Mouse (Mus musculus): ENCODE data around the gene Rnf216. TPM values are rescaled to one million over a fixed set of nuclear protein-coding genes. Genes with fewer than 3 reads are reported as not detected.

Rnf216 gene
- polyA plus RNA-seq, 1 experiment from 2014 or later: 48.0 TPM

DNA sequence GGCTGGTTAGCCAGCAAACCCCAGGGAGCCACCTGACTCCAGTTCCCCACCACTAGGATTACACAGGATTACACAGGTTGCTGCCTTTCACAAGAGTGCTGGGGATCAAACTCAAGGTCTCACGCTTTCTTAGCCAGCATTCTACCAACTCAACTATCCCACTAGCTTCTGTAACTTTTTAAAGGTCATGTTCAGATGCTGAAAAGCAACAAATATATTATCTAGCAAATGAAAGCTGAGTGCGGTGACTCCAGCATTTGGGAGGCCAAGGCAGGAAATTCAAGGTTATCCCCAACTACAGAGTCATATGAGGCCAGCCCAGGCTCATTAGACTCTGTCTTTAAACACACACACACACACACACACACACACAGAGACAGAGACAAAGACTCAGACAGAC lies 9.6 kb downstream of the Rnf216 start:
- ATAC-seq (no peak), DNase-seq (ENCODE audit: low read depth, low spot score) (no peak)
- ChIA-PET CTCF (interaction anchor here (0.8 to 3.3 kb wide), 2 partner anchors 12 to 14 kb away, joined by 3 to 13 read pairs; no protein-coding TSS in a partner anchor), POLR2A (interaction anchor here (0.8 kb wide), 1 partner anchor 9 kb away, joined by 3 read pairs; the partner anchor contains the start of gene Rnf216)
- in situ Hi-C loops (cut with MboI; ENCODE audit: low pct_unique_long_range_greater_than_20kb): no loop called here
- TF ChIP-seq CTCF (IDR thresholded peaks at IDR 0.05): no peak
- no peaks in the 10 kb centered on the region for H3K27me3 ChIP-seq

DNA sequence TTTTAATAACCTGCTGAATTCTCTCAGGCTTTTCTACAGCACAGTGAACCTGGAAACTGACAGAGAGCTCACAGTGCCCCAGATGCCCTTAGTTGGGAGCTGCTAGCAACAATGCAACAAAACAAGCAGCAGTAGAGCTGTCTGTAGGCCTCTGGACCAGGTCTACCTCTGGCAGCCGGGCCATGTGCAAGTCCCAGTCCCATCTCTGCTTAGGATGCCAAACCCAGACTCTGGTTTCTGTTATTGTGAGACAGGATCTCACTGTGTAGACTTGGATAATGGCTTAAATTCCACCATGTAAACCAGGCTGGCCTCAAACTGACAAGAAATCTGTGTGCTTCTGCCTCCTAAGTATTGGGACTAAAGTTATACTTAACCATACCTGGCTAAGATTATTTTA lies 11.2 kb downstream of the Rnf216 start:
- POLR2A ChIA-PET: no interaction called here
- TF ChIP-seq CTCF (IDR thresholded peaks at IDR 0.05): no peak
- ATAC-seq: no peak
- CTCF ChIA-PET: interaction anchor here (3.3 kb wide), 1 partner anchor 10 kb away, joined by 13 read pairs; no protein-coding TSS in a partner anchor
- in situ Hi-C loops (cut with MboI; ENCODE audit: low pct_unique_long_range_greater_than_20kb): no loop called here
- no peak for DNase-seq (ENCODE audit: low read depth, low spot score)
- no peaks in the 10 kb centered on the region for H3K27me3 ChIP-seq

DNA sequence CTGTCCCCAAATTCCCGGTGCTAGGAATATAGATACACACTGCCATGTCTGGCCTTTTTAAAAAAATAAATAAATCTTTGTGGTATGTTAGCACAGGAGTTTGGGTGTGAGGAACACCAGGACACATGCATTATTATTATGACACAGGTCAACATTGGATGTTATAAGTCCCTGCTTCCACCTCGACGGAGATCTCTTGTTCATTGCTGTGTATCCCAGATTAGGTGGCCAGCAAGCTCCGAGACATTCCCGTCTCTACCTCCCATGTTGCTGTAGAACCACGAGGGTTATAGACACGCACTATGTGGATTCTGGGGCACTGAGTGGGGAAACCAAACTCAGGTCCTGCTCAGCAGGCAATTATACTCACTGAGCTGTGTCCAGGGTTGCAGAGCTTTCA lies 17.5 kb downstream of the Rnf216 start:
- TF ChIP-seq CTCF (IDR thresholded peaks at IDR 0.05): no peak
- in situ Hi-C loops (cut with MboI; ENCODE audit: low pct_unique_long_range_greater_than_20kb): no loop called here
- DNase-seq (ENCODE audit: low read depth, low spot score): no peak
- POLR2A ChIA-PET: interaction anchor here (0.5 kb wide), 1 partner anchor 21 kb away, joined by 4 read pairs; no protein-coding TSS in a partner anchor
- CTCF ChIA-PET: interaction anchor here (0.8 to 2.8 kb wide), 2 partner anchors 10 to 12 kb away, joined by 3 to 11 read pairs; no protein-coding TSS in a partner anchor
- no peaks in the 10 kb centered on the region for H3K27me3 ChIP-seq
- ATAC-seq: no peak

- DNase-seq (ENCODE audit: low read depth, low spot score): no peak
- in situ Hi-C loops (cut with MboI; ENCODE audit: low pct_unique_long_range_greater_than_20kb): no loop called here
- POLR2A ChIA-PET: interaction anchor here (0.8 to 1.1 kb wide), 2 partner anchors 9 to 190 kb away, joined by 3 to 6 read pairs; no protein-coding TSS in a partner anchor
- CTCF ChIA-PET: interaction anchor here (0.9 to 4.0 kb wide), 6 partner anchors 8 to 26 kb away, joined by 3 to 13 read pairs (median 4); no protein-coding TSS in a partner anchor
- no peaks in the 10 kb centered on the region for H3K27me3 ChIP-seq
- no peak for ATAC-seq
- no peak for TF ChIP-seq CTCF (IDR thresholded peaks at IDR 0.05)
These were observed 19.9 kb downstream of the Rnf216 start for GRCm38 (mm10) chr5:143092891-143093290.

DNA sequence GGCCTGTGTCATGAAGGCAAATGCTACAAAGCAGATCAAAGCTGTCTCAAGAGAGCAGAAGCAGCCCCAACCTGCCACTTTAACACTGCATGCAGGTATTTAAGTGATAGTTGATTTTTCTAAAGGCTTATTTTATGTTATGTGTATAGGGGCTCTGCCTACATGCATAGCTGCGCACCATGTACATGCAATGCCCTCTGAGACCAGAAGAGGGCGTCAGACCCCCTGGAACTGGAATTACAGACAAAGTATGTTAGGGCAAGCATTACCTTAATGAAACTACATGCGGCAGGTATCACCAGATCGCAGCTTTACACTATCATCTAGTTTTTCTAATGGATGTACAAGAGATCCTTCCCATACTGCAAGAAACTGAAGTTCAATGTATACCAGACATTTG lies 27.9 kb downstream of the Rnf216 start:
- ChIA-PET POLR2A (no interaction called here), CTCF (interaction anchor here (0.7 to 1.5 kb wide), 10 partner anchors 8 to 216 kb away, joined by 3 to 5 read pairs (median 4); no protein-coding TSS in a partner anchor)
- no peak for DNase-seq (ENCODE audit: low read depth, low spot score)
- no peak for ATAC-seq
- no peaks in the 10 kb centered on the region for H3K27me3 ChIP-seq
- TF ChIP-seq CTCF (IDR thresholded peaks at IDR 0.05): peak; percentile 75
- in situ Hi-C loops (cut with MboI; ENCODE audit: low pct_unique_long_range_greater_than_20kb): loop anchor here (10.0 kb wide), 1 partner anchor 200 kb away; no protein-coding TSS in a partner anchor

DNA sequence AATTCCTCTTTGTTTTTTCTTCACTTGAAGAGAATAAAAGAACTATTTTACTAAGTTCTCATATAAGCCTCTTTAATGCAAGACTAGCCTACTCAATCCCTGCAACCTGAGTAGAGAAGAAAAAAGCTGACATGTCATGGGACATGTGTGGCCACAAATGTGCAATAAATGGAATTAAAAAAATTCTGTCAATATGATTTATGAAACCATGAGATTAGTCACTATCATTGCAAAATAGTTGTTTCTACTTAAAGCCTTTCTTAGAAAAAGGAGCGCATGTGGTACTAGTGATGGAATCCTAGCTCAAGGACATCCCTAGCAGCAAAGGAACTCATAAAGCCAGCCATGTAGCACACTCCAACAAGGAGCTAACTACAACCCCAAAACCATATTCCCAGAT lies 33.0 kb downstream of the Rnf216 start:
- no peak for TF ChIP-seq CTCF (IDR thresholded peaks at IDR 0.05)
- no peak for ATAC-seq
- H3K27me3 ChIP-seq: no peaks in the 10 kb centered on the region
- POLR2A ChIA-PET: no interaction called here
- in situ Hi-C loops (cut with MboI; ENCODE audit: low pct_unique_long_range_greater_than_20kb): loop anchor here (10.0 kb wide), 1 partner anchor 205 kb away; no protein-coding TSS in a partner anchor
- no peak for DNase-seq (ENCODE audit: low read depth, low spot score)
- CTCF ChIA-PET: interaction anchor here (1.0 to 1.3 kb wide), 3 partner anchors 15 to 31 kb away, joined by 3 read pairs; no protein-coding TSS in a partner anchor

GRCm38 (mm10) chr5:143076603-143077143 lies 36.1 kb downstream of the Rnf216 start:
- ATAC-seq: no peak
- TF ChIP-seq CTCF (IDR thresholded peaks at IDR 0.05): no peak
- ChIA-PET CTCF (interaction anchor here (0.7 to 1.8 kb wide), 3 partner anchors 9 to 12 kb away, joined by 3 to 5 read pairs (median 4); no protein-coding TSS in a partner anchor), POLR2A (interaction anchor here (0.5 to 1.5 kb wide), 2 partner anchors 8 to 161 kb away, joined by 3 read pairs; no protein-coding TSS in a partner anchor)
- DNase-seq (ENCODE audit: low read depth, low spot score): no peak
- in situ Hi-C loops (cut with MboI; ENCODE audit: low pct_unique_long_range_greater_than_20kb): no loop called here
- H3K27me3 ChIP-seq: no peaks in the 10 kb centered on the region

DNA sequence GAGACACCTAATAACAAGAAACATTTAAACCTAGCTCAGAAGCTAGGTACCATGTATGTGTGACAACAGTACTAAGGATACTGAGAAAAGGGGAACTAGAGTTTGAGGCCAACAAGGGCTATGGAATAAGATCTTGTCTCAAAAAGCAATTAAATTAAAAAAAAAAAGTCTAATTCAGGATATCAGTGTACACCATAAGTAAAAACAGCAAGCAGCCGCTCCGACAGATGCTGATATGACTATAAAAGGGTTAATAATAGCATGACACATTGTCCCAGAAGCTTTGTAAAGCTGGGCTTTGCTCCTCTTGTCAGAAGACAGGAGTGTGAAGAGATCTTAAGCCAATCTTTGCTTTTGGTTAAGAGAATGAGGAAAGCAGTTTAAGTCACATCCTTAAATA lies 36.8 kb downstream of the Rnf216 start:
- POLR2A ChIA-PET: no interaction called here
- H3K27me3 ChIP-seq: no peaks in the 10 kb centered on the region

DNA sequence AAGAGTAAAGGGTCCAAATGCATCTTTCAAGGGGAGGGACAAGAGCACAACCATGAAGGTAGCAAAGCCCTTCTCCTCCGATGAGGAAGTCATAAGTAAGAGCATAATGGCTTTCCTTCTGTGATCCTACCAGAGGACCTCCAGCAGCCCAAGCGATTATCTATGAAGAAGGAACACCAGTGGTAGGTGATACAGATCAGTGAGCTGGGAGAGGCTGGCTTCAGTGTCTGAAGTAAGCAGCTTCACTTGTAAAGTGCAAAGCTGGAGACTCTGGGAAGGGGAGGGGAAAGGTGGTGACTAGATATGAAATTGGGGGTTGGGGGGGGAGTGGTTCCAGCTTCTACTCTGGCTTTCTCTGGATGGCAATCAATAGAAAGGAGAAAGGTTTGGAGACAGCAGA lies 43.7 kb downstream of the Rnf216 start:
- no peak for DNase-seq (ENCODE audit: low read depth, low spot score)
- ATAC-seq: no peak
- no peaks in the 10 kb centered on the region for H3K27me3 ChIP-seq
- in situ Hi-C loops (cut with MboI; ENCODE audit: low pct_unique_long_range_greater_than_20kb): no loop called here
- TF ChIP-seq CTCF (IDR thresholded peaks at IDR 0.05): no peak
- CTCF ChIA-PET: interaction anchor here (1.0 to 1.6 kb wide), 9 partner anchors 11 to 133 kb away, joined by 3 to 8 read pairs (median 4); no protein-coding TSS in a partner anchor
- POLR2A ChIA-PET: interaction anchor here (0.7 to 1.3 kb wide), 3 partner anchors 8 to 41 kb away, joined by 3 to 5 read pairs (median 5); no protein-coding TSS in a partner anchor

More for the DNA sequence above, 36.8 kb downstream of the Rnf216 start:
- in situ Hi-C loops (cut with MboI; ENCODE audit: low pct_unique_long_range_greater_than_20kb): no loop called here
- no peak for ATAC-seq
- CTCF ChIA-PET: interaction anchor here (1.4 to 1.8 kb wide), 2 partner anchors 10 to 12 kb away, joined by 4 to 5 read pairs; no protein-coding TSS in a partner anchor
- no peak for DNase-seq (ENCODE audit: low read depth, low spot score)
- TF ChIP-seq CTCF (IDR thresholded peaks at IDR 0.05): no peak

DNA sequence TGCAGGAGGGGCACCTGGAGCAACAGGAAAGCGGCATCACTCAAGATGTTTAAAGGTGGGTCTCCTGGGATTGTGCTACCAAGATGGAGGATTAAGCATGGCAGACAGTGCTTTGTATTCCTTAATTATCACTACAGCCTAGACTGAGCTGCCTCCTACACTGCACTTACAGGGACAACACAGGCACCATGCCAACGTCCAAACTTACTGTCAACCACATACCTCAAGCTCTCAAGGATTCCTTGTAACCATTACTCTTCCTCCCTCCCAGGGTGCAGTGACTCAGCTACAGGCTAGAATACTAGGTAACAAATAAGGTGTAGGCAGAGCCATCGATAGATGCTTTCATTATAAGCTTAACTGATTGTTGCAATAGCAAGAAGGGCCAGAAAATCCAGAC lies 44.4 kb downstream of the Rnf216 start:
- in situ Hi-C loops (cut with MboI; ENCODE audit: low pct_unique_long_range_greater_than_20kb): no loop called here
- TF ChIP-seq CTCF (IDR thresholded peaks at IDR 0.05): no peak

More for the DNA sequence above, 44.4 kb downstream of the Rnf216 start:
- H3K27me3 ChIP-seq: no peaks in the 10 kb centered on the region
- ChIA-PET POLR2A (interaction anchor here (0.7 to 1.3 kb wide), 4 partner anchors 9 to 42 kb away, joined by 3 to 5 read pairs (median 4); no protein-coding TSS in a partner anchor), CTCF (interaction anchor here (1.0 to 1.6 kb wide), 8 partner anchors 10 to 133 kb away, joined by 3 to 8 read pairs (median 4); no protein-coding TSS in a partner anchor)
- DNase-seq (ENCODE audit: low read depth, low spot score): no peak
- ATAC-seq: peak; percentile 31
